Mouse (Mus musculus) mesoderm, embryonic 11.5 days (tissue): ENCODE data around the gene Zbtb5.
"Not testable (repeated sequence)": the region's sequence is repeated elsewhere in the genome, so short reads cannot be mapped to it uniquely, and the experiment has no call there.

ENCODE experiments used
- DNase-seq: peaks from one replicate; pipeline ENCODE4 v3.0.0-alpha.2; 2012; ENCODE audit warnings: low read depth, low spot score

Zbtb5 gene

GRCm38 (mm10) chr4:45012105-45012975, at the start of gene Zbtb5:
Zbtb5 (minus strand) TSS chr4:45012412.
- peak; percentile 100 for DNase-seq

GRCm38 (mm10) chr4:45055451-45055850, 43.2 kb upstream of the Zbtb5 start:
- no peak for DNase-seq

GRCm38 (mm10) chr4:45054862-45055261, 42.6 kb upstream of the Zbtb5 start:
- DNase-seq, result no peak

- DNase-seq, result no peak
Measured at GRCm38 (mm10) chr4:45047956-45048355, 35.7 kb upstream of the Zbtb5 start.

- no peak for DNase-seq
Measured at GRCm38 (mm10) chr4:45047286-45047887, 35.2 kb upstream of the Zbtb5 start.

- no peak for DNase-seq
Measured at GRCm38 (mm10) chr4:45046679-45047078, 34.5 kb upstream of the Zbtb5 start.

GRCm38 (mm10) chr4:45040795-45041194, 28.6 kb upstream of the Zbtb5 start:
- no peak for DNase-seq

GRCm38 (mm10) chr4:45039546-45039945, 27.3 kb upstream of the Zbtb5 start:
- not testable (repeated sequence) for DNase-seq

- DNase-seq, result peak; percentile 22
Measured at GRCm38 (mm10) chr4:45038879-45039278, 26.7 kb upstream of the Zbtb5 start.

- no peak for DNase-seq
Measured at GRCm38 (mm10) chr4:45037455-45038410, 25.5 kb upstream of the Zbtb5 start.

GRCm38 (mm10) chr4:45036571-45036970, 24.4 kb upstream of the Zbtb5 start:
- DNase-seq, result no peak

GRCm38 (mm10) chr4:45036048-45036447, 23.8 kb upstream of the Zbtb5 start:
- DNase-seq, result no peak

GRCm38 (mm10) chr4:45034693-45035628, 22.7 kb upstream of the Zbtb5 start:
- no peak for DNase-seq

GRCm38 (mm10) chr4:45032586-45032985, 20.4 kb upstream of the Zbtb5 start:
- DNase-seq, result no peak

- DNase-seq, result no peak
Measured at GRCm38 (mm10) chr4:45026459-45026858, 14.2 kb upstream of the Zbtb5 start.

GRCm38 (mm10) chr4:45019009-45019408, 6.8 kb upstream of the Zbtb5 start:
- no peak for DNase-seq

GRCm38 (mm10) chr4:45018452-45018980, 6.3 kb upstream of the Zbtb5 start, which contains the start of gene Polr1e:
Polr1e (plus strand) TSS chr4:45018583.
- DNase-seq, result peak; percentile 95

- DNase-seq, result peak; percentile 55
Measured at GRCm38 (mm10) chr4:45015615-45016014, 3.4 kb upstream of the Zbtb5 start.

GRCm38 (mm10) chr4:45013537-45013936, 1.3 kb upstream of the Zbtb5 start:
- no peak for DNase-seq

GRCm38 (mm10) chr4:45013031-45013431, 819 bp upstream of the Zbtb5 start:
- no peak for DNase-seq
